Mouse (Mus musculus): ENCODE data around the gene AI464131. TPM values are rescaled to one million over a fixed set of nuclear protein-coding genes. Genes with fewer than 3 reads are reported as not detected.
A peak's percentile ranks its signal among the peaks of the same experiment; 100 is the strongest.

Gene AI464131
- polyA plus RNA-seq, 1 experiment from 2014 or later: 19.5 TPM

GRCm38 (mm10) chr4:41500787-41501186 lies 2.1 kb downstream of the AI464131 start:
- Histone ChIP-seq H3K4me3 (ENCODE audit: low read length) (no peak overlapping the region), H3K27me3 (replicated peaks; ENCODE audit: control insufficient read depth, insufficient read depth, low read length) (peaks cover 26% of the 10 kb centered on the region), H3K36me3 (ENCODE audit: control insufficient read depth, insufficient read depth, low read length) (no peaks in the 10 kb centered on the region), H3K9me3 (ENCODE audit: control insufficient read depth, low read length) (no peaks in the 10 kb centered on the region), H3K27ac (ENCODE audit: low read depth, low read length) (no peak overlapping the region), H3K4me1 (ENCODE audit: control insufficient read depth, insufficient read depth, low read depth, low read length) (peaks cover 21% of the 10 kb centered on the region), H3K4me2 (ENCODE audit: low read length) (peak overlapping the region; percentile 62), H3K9ac (ENCODE audit: low read depth, low read length) (no peak overlapping the region)
- ATAC-seq: no peak
- WGBS: 68% methylated on average over 4 of the region's 4 CpGs

GRCm38 (mm10) chr4:41499619-41500018 lies 3.3 kb downstream of the AI464131 start:
- Histone ChIP-seq H3K27ac (ENCODE audit: low read depth, low read length) (peak overlapping the region; percentile 25), H3K9me3 (ENCODE audit: control insufficient read depth, low read length) (no peaks in the 10 kb centered on the region), H3K27me3 (replicated peaks; ENCODE audit: control insufficient read depth, insufficient read depth, low read length) (peaks cover 26% of the 10 kb centered on the region), H3K4me1 (ENCODE audit: control insufficient read depth, insufficient read depth, low read depth, low read length) (peaks cover 21% of the 10 kb centered on the region), H3K36me3 (ENCODE audit: control insufficient read depth, insufficient read depth, low read length) (no peaks in the 10 kb centered on the region), H3K9ac (ENCODE audit: low read depth, low read length) (no peak overlapping the region; the same call in 1 of the 2 replicates), H3K4me2 (ENCODE audit: low read length) (no peak overlapping the region), H3K4me3 (ENCODE audit: low read length) (no peak overlapping the region)
- WGBS: 56% methylated on average over 8 of the region's 8 CpGs
- no peak for ATAC-seq

- peak overlapping the region; percentile 25 for H3K27ac ChIP-seq (ENCODE audit: low read depth, low read length)
- H3K9ac ChIP-seq (ENCODE audit: low read depth, low read length): peak overlapping the region; percentile 51
- peaks cover 26% of the 10 kb centered on the region for H3K27me3 ChIP-seq (replicated peaks; ENCODE audit: control insufficient read depth, insufficient read depth, low read length)
- H3K9me3 ChIP-seq (ENCODE audit: control insufficient read depth, low read length): no peaks in the 10 kb centered on the region
- WGBS: 12% methylated on average over 43 of the region's 43 CpGs
- no peaks in the 10 kb centered on the region for H3K36me3 ChIP-seq (ENCODE audit: control insufficient read depth, insufficient read depth, low read length)
- H3K4me2 ChIP-seq (ENCODE audit: low read length): peak overlapping the region; percentile 61
- peaks cover 21% of the 10 kb centered on the region for H3K4me1 ChIP-seq (ENCODE audit: control insufficient read depth, insufficient read depth, low read depth, low read length)
- peak overlapping the region; percentile 36 for H3K4me3 ChIP-seq (ENCODE audit: low read length)
- no peak for ATAC-seq
These were observed 3.9 kb downstream of the AI464131 start for GRCm38 (mm10) chr4:41498921-41499391.

GRCm38 (mm10) chr4:41497995-41498845 lies 4.7 kb downstream of the AI464131 start:
- ATAC-seq: no peak
- H3K4me1 ChIP-seq (ENCODE audit: control insufficient read depth, insufficient read depth, low read depth, low read length): peaks cover 21% of the 10 kb centered on the region
- 13% methylated on average over 72 of the region's 72 CpGs for WGBS
- peak overlapping the region; percentile 36 for H3K4me3 ChIP-seq (ENCODE audit: low read length)
- H3K27me3 ChIP-seq (replicated peaks; ENCODE audit: control insufficient read depth, insufficient read depth, low read length): peaks cover 26% of the 10 kb centered on the region
- peak overlapping the region; percentile 51 for H3K9ac ChIP-seq (ENCODE audit: low read depth, low read length)
- H3K4me2 ChIP-seq (ENCODE audit: low read length): peak overlapping the region; percentile 61
- H3K36me3 ChIP-seq (ENCODE audit: control insufficient read depth, insufficient read depth, low read length): no peaks in the 10 kb centered on the region
- H3K27ac ChIP-seq (ENCODE audit: low read depth, low read length): no peak overlapping the region
- no peaks in the 10 kb centered on the region for H3K9me3 ChIP-seq (ENCODE audit: control insufficient read depth, low read length)

- Histone ChIP-seq H3K4me3 (ENCODE audit: low read length) (peak overlapping the region; percentile 36), H3K36me3 (ENCODE audit: control insufficient read depth, insufficient read depth, low read length) (no peaks in the 10 kb centered on the region), H3K9me3 (ENCODE audit: control insufficient read depth, low read length) (no peaks in the 10 kb centered on the region), H3K27ac (ENCODE audit: low read depth, low read length) (no peak overlapping the region), H3K9ac (ENCODE audit: low read depth, low read length) (peak overlapping the region; percentile 49), H3K27me3 (replicated peaks; ENCODE audit: control insufficient read depth, insufficient read depth, low read length) (peaks cover 26% of the 10 kb centered on the region), H3K4me2 (ENCODE audit: low read length) (peak overlapping the region; percentile 61), H3K4me1 (ENCODE audit: control insufficient read depth, insufficient read depth, low read depth, low read length) (peaks cover 21% of the 10 kb centered on the region)
- 4% methylated on average over 34 of the region's 34 CpGs for WGBS
- ATAC-seq: 0 out of 2 replicates have a peak, but pooled peaks have one; percentile 18
These were observed 5.3 kb downstream of the AI464131 start for GRCm38 (mm10) chr4:41497579-41497978.

- no peak for ATAC-seq
- H3K9ac ChIP-seq (ENCODE audit: low read depth, low read length): no peak overlapping the region
- peaks cover 21% of the 10 kb centered on the region for H3K4me1 ChIP-seq (ENCODE audit: control insufficient read depth, insufficient read depth, low read depth, low read length)
- H3K4me3 ChIP-seq (ENCODE audit: low read length): no peak overlapping the region
- peaks cover 26% of the 10 kb centered on the region for H3K27me3 ChIP-seq (replicated peaks; ENCODE audit: control insufficient read depth, insufficient read depth, low read length)
- no peak overlapping the region for H3K27ac ChIP-seq (ENCODE audit: low read depth, low read length)
- H3K4me2 ChIP-seq (ENCODE audit: low read length): no peak overlapping the region; the same call in 1 of the 2 replicates
- WGBS: 54% methylated on average over 5 of the region's 5 CpGs
- H3K36me3 ChIP-seq (ENCODE audit: control insufficient read depth, insufficient read depth, low read length): no peaks in the 10 kb centered on the region
- no peaks in the 10 kb centered on the region for H3K9me3 ChIP-seq (ENCODE audit: control insufficient read depth, low read length)
These were observed 5.8 kb downstream of the AI464131 start for GRCm38 (mm10) chr4:41497046-41497445.

GRCm38 (mm10) chr4:41495850-41496249 lies 7.0 kb downstream of the AI464131 start:
- H3K4me1 ChIP-seq (ENCODE audit: control insufficient read depth, insufficient read depth, low read depth, low read length): peaks cover 21% of the 10 kb centered on the region
- peak; percentile 83 for ATAC-seq
- H3K27me3 ChIP-seq (replicated peaks; ENCODE audit: control insufficient read depth, insufficient read depth, low read length): peaks cover 22% of the 10 kb centered on the region

GRCm38 (mm10) chr4:41495076-41495475 lies 7.8 kb downstream of the AI464131 start:
- WGBS: 91% methylated on average over 4 of the region's 4 CpGs
- Histone ChIP-seq H3K36me3 (ENCODE audit: control insufficient read depth, insufficient read depth, low read length) (no peaks in the 10 kb centered on the region), H3K27me3 (replicated peaks; ENCODE audit: control insufficient read depth, insufficient read depth, low read length) (peaks cover 15% of the 10 kb centered on the region)

More at GRCm38 (mm10) chr4:41495850-41496249, 7.0 kb downstream of the AI464131 start:
- Histone ChIP-seq H3K4me3 (ENCODE audit: low read length) (no peak overlapping the region), H3K4me2 (ENCODE audit: low read length) (no peak overlapping the region), H3K9ac (ENCODE audit: low read depth, low read length) (no peak overlapping the region), H3K9me3 (ENCODE audit: control insufficient read depth, low read length) (no peaks in the 10 kb centered on the region), H3K27ac (ENCODE audit: low read depth, low read length) (no peak overlapping the region), H3K36me3 (ENCODE audit: control insufficient read depth, insufficient read depth, low read length) (no peaks in the 10 kb centered on the region)
- WGBS: 62% methylated on average over 11 of the region's 11 CpGs

GRCm38 (mm10) chr4:41494378-41494777 lies 8.5 kb downstream of the AI464131 start:
- no peak for ATAC-seq
- H3K36me3 ChIP-seq (ENCODE audit: control insufficient read depth, insufficient read depth, low read length): no peaks in the 10 kb centered on the region
- WGBS: 44% methylated on average over 3 of the region's 3 CpGs
- no peak overlapping the region for H3K4me2 ChIP-seq (ENCODE audit: low read length)
- peaks cover 20% of the 10 kb centered on the region for H3K4me1 ChIP-seq (ENCODE audit: control insufficient read depth, insufficient read depth, low read depth, low read length)
- H3K9me3 ChIP-seq (ENCODE audit: control insufficient read depth, low read length): no peaks in the 10 kb centered on the region
- peaks cover 11% of the 10 kb centered on the region for H3K27me3 ChIP-seq (replicated peaks; ENCODE audit: control insufficient read depth, insufficient read depth, low read length)
- no peak overlapping the region for H3K4me3 ChIP-seq (ENCODE audit: low read length)
- no peak overlapping the region for H3K9ac ChIP-seq (ENCODE audit: low read depth, low read length)
- no peak overlapping the region for H3K27ac ChIP-seq (ENCODE audit: low read depth, low read length)

More at GRCm38 (mm10) chr4:41495076-41495475, 7.8 kb downstream of the AI464131 start:
- no peak for ATAC-seq
- no peaks in the 10 kb centered on the region for H3K9me3 ChIP-seq (ENCODE audit: control insufficient read depth, low read length)
- no peak overlapping the region for H3K4me2 ChIP-seq (ENCODE audit: low read length)
- H3K4me1 ChIP-seq (ENCODE audit: control insufficient read depth, insufficient read depth, low read depth, low read length): peaks cover 21% of the 10 kb centered on the region
- no peak overlapping the region for H3K9ac ChIP-seq (ENCODE audit: low read depth, low read length)
- no peak overlapping the region for H3K4me3 ChIP-seq (ENCODE audit: low read length)
- H3K27ac ChIP-seq (ENCODE audit: low read depth, low read length): no peak overlapping the region
